Mouse (Mus musculus) thymus, adult 2 months (tissue): ENCODE results near the gene Fstl3. TPM values are rescaled to one million over a fixed set of nuclear protein-coding genes. Genes with fewer than 3 reads are reported as not detected.

ENCODE experiments used
- DNase-seq: peaks from one replicate; pipeline ENCODE4 v3.0.0; 2021
- H3K27ac ChIP-seq: fragments of 200-500 bp; 2 replicates; pipeline ENCODE4 v1.5.1; 2012; ENCODE audit warnings: low read length, control low read depth; ENCODE audit not compliant: control insufficient read depth, insufficient read depth
- H3K27me3 ChIP-seq: fragments of 200-500 bp; 2 replicates; pipeline ENCODE4 v1.6.1; 2012; ENCODE audit warnings: mild to moderate bottlenecking, low read length, moderate library complexity, mixed read lengths; ENCODE audit not compliant: control insufficient read depth, insufficient read depth
- H3K36me3 ChIP-seq: fragments of 200-500 bp; 2 replicates; pipeline ENCODE4 v1.6.1; 2012; ENCODE audit warnings: mild to moderate bottlenecking, low read length, moderate library complexity; ENCODE audit not compliant: control insufficient read depth, insufficient read depth
- H3K4me1 ChIP-seq: fragments of 200-500 bp; replicated peaks from 2 replicates; pipeline ENCODE4 v1.6.1; 2012; ENCODE audit warnings: low read length; ENCODE audit not compliant: control insufficient read depth, insufficient read depth
- H3K4me3 ChIP-seq: fragments of 200-500 bp; 2 replicates; pipeline ENCODE4 v1.5.1; 2012; ENCODE audit warnings: mild to moderate bottlenecking, low read length, control low read depth, moderate library complexity; ENCODE audit not compliant: control insufficient read depth, insufficient read depth
- CTCF ChIP-seq: fragments of 200-500 bp; IDR thresholded peaks from 2 replicates; pipeline ENCODE4 v1.5.1; 2012; ENCODE audit warnings: mild to moderate bottlenecking, control low read depth, low read length, moderate library complexity, borderline replicate concordance; ENCODE audit not compliant: control insufficient read depth, poor library complexity, insufficient read depth; ENCODE audit errors: extremely low read depth
- POLR2A ChIP-seq: fragments of 200-500 bp; IDR thresholded peaks from 2 replicates; pipeline ENCODE4 v1.6.1; 2012; ENCODE audit warnings: mild to moderate bottlenecking, low read length, control low read depth, moderate library complexity; ENCODE audit not compliant: control insufficient read depth, poor library complexity, insufficient read depth; ENCODE audit errors: extremely low read depth
- WGBS: fragments of 180-500 bp; shearing (Covaris S2); methylation state at CpG from one replicate; pipeline ENCODE4 v1.1.7; 2018; 5-methylcytosine and 5-hydroxymethylcytosine counted together
- polyA plus RNA-seq: library from polyadenylated mRNA; depleted of rRNA; stranded (reverse); fragments of >200 nt; gene quantifications from 2 replicates; pipeline ENCODE4 v1.2.3, GENCODE M21; 2012

Fstl3 gene
- polyA plus RNA-seq, 1 experiment = 15.9 TPM

GRCm38 (mm10) chr10:79800508-79800907 is 23.4 kb downstream of the Fstl3 start:
- Histone ChIP-seq H3K27me3 (no peaks in the 10 kb centered on the region), H3K4me3 (no peak overlapping the region), H3K4me1 (peaks cover 23% of the 10 kb centered on the region), H3K36me3 (no peaks in the 10 kb centered on the region), H3K27ac (no peak overlapping the region)
- DNase-seq = no peak
- TF ChIP-seq CTCF (no peak), POLR2A (no peak)
- WGBS = 91% methylated on average over 11 of the region's 11 CpGs

- Histone ChIP-seq H3K27me3 (no peaks in the 10 kb centered on the region), H3K4me1 (peaks cover 18% of the 10 kb centered on the region), H3K27ac (no peak overlapping the region), H3K4me3 (no peak overlapping the region), H3K36me3 (no peaks in the 10 kb centered on the region)
- DNase-seq = no peak
- TF ChIP-seq POLR2A (no peak), CTCF (no peak)
- WGBS = 97% methylated on average over 3 of the region's 3 CpGs
Observed at GRCm38 (mm10) chr10:79801837-79802236, 24.8 kb downstream of the Fstl3 start.

- Histone ChIP-seq H3K27me3 (no peaks in the 10 kb centered on the region), H3K4me3 (no peak overlapping the region), H3K27ac (no peak overlapping the region), H3K4me1 (peaks cover 13% of the 10 kb centered on the region), H3K36me3 (no peaks in the 10 kb centered on the region)
- no peak for TF ChIP-seq POLR2A
- TF ChIP-seq CTCF = no peak
- DNase-seq = no peak
- 91% methylated on average over 11 of the region's 11 CpGs for WGBS
Observed at GRCm38 (mm10) chr10:79802331-79802971, 25.4 kb downstream of the Fstl3 start.

- H3K4me1 ChIP-seq = 0 out of 2 replicates have a peak, but pooled peaks cover 3% of the 10 kb centered on the region
- no peak for DNase-seq
Observed at GRCm38 (mm10) chr10:79803716-79804323, 26.7 kb downstream of the Fstl3 start.

GRCm38 (mm10) chr10:79805636-79806035 is 28.6 kb downstream of the Fstl3 start:
- 91% methylated on average over 11 of the region's 11 CpGs for WGBS
- no peak overlapping the region for H3K4me3 ChIP-seq
- no peaks in the 10 kb centered on the region for H3K27me3 ChIP-seq
- no peak overlapping the region for H3K27ac ChIP-seq
- H3K4me1 ChIP-seq = 0 out of 2 replicates have a peak, but pooled peaks cover 3% of the 10 kb centered on the region
- no peak for DNase-seq
- 0 out of 2 replicates have a peak, but pooled peaks cover 3% of the 10 kb centered on the region for H3K36me3 ChIP-seq
- TF ChIP-seq CTCF = no peak
- TF ChIP-seq POLR2A = no peak

More at GRCm38 (mm10) chr10:79803716-79804323, 26.7 kb downstream of the Fstl3 start:
- Histone ChIP-seq H3K4me3 (no peak overlapping the region), H3K27ac (no peak overlapping the region), H3K36me3 (0 out of 2 replicates have a peak, but pooled peaks cover 3% of the 10 kb centered on the region), H3K27me3 (no peaks in the 10 kb centered on the region)
- no peak for TF ChIP-seq POLR2A
- no peak for TF ChIP-seq CTCF
- WGBS = 89% methylated on average over 29 of the region's 29 CpGs

- H3K4me1 ChIP-seq = 0 out of 2 replicates have a peak, but pooled peaks cover 3% of the 10 kb centered on the region
- DNase-seq = no peak
- 0 out of 2 replicates have a peak, but pooled peaks cover 3% of the 10 kb centered on the region for H3K36me3 ChIP-seq
- no peaks in the 10 kb centered on the region for H3K27me3 ChIP-seq
- WGBS = 96% methylated on average over 9 of the region's 9 CpGs
- TF ChIP-seq CTCF = no peak
- TF ChIP-seq POLR2A = no peak
- no peak overlapping the region for H3K4me3 ChIP-seq
- no peak overlapping the region for H3K27ac ChIP-seq
Observed at GRCm38 (mm10) chr10:79806331-79806730, 29.3 kb downstream of the Fstl3 start.

- H3K4me1 ChIP-seq = 0 out of 2 replicates have a peak, but pooled peaks cover 3% of the 10 kb centered on the region
- 0 out of 2 replicates have a peak, but pooled peaks cover 3% of the 10 kb centered on the region for H3K36me3 ChIP-seq
- H3K27me3 ChIP-seq = no peaks in the 10 kb centered on the region
- WGBS = 92% methylated on average over 10 of the region's 10 CpGs
- no peak overlapping the region for H3K27ac ChIP-seq
- H3K4me3 ChIP-seq = no peak overlapping the region
- no peak for DNase-seq
- TF ChIP-seq POLR2A = no peak
- no peak for TF ChIP-seq CTCF
Observed at GRCm38 (mm10) chr10:79806972-79807371, 29.9 kb downstream of the Fstl3 start.
